Mouse (Mus musculus): ENCODE data around the gene Aaed1. TPM values are rescaled to one million over a fixed set of nuclear protein-coding genes. Genes with fewer than 3 reads are reported as not detected.
A peak's percentile ranks its signal among the peaks of the same experiment; 100 is the strongest.
"Not testable (repeated sequence)": the region's sequence is repeated elsewhere in the genome, so short reads cannot be mapped to it uniquely, and the experiment has no call there.

Aaed1 gene
- polyA plus RNA-seq, 1 experiment, result 15.6 TPM

- no peaks in the 10 kb centered on the region for H3K27me3 ChIP-seq (ENCODE audit: control insufficient read depth, insufficient read depth, low read length)
- H3K4me1 ChIP-seq (ENCODE audit: control insufficient read depth, insufficient read depth, low read length), result no peaks in the 10 kb centered on the region; the same call in 1 of the 2 replicates
- H3K36me3 ChIP-seq (ENCODE audit: control insufficient read depth, insufficient read depth, low read length), result no peaks in the 10 kb centered on the region
- H3K27ac ChIP-seq (ENCODE audit: control insufficient read depth, insufficient read depth, low read depth, low read length), result no peak overlapping the region
- no peak overlapping the region for H3K4me3 ChIP-seq (ENCODE audit: control insufficient read depth, low read depth, low read length)
- no peak for TF ChIP-seq CTCF (IDR thresholded peaks at IDR 0.05; ENCODE audit: control insufficient read depth, insufficient read depth, insufficient replicate concordance, low read depth, low read length)
- no peak for TF ChIP-seq POLR2A (IDR thresholded peaks at IDR 0.05; ENCODE audit: control insufficient read depth, low read depth, low read length)
Observed at GRCm38 (mm10) chr13:64264586-64264985, 47.9 kb downstream of the Aaed1 start.

DNA sequence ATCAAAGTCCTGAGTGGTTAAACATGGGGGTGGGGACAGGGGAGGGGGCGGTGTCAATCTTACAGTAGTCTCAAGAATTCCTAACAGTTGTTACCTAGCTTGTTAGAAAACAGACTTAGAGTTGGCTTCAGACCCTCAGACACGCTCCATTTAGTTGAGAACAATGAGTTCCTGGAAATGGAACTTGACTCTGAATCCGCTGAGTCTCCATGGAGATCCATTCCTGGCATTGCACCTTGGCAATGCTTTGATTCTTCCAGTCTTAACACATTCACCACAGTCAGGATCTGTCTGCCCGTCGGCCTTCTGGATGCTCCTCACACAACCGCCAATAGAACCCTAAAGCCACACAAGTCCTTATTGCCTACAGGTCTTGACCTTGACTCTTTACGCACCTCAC lies 52.6 kb downstream of the Aaed1 start:
- Histone ChIP-seq H3K4me3 (ENCODE audit: control insufficient read depth, low read depth, low read length) (no peak overlapping the region), H3K27me3 (ENCODE audit: control insufficient read depth, insufficient read depth, low read length) (no peaks in the 10 kb centered on the region), H3K36me3 (ENCODE audit: control insufficient read depth, insufficient read depth, low read length) (no peaks in the 10 kb centered on the region), H3K27ac (ENCODE audit: control insufficient read depth, insufficient read depth, low read depth, low read length) (peak overlapping the region; percentile 68; the same call in 1 of the 2 replicates), H3K4me1 (ENCODE audit: control insufficient read depth, insufficient read depth, low read length) (no peaks in the 10 kb centered on the region; the same call in none of the 2 replicates)
- TF ChIP-seq CTCF (IDR thresholded peaks at IDR 0.05; ENCODE audit: control insufficient read depth, insufficient read depth, insufficient replicate concordance, low read depth, low read length) (no peak), POLR2A (IDR thresholded peaks at IDR 0.05; ENCODE audit: control insufficient read depth, low read depth, low read length) (no peak)

GRCm38 (mm10) chr13:64258516-64258821 lies 54.0 kb downstream of the Aaed1 start:
- H3K27me3 ChIP-seq (ENCODE audit: control insufficient read depth, insufficient read depth, low read length), result no peaks in the 10 kb centered on the region
- no peaks in the 10 kb centered on the region for H3K36me3 ChIP-seq (ENCODE audit: control insufficient read depth, insufficient read depth, low read length)
- no peak for TF ChIP-seq POLR2A (IDR thresholded peaks at IDR 0.05; ENCODE audit: control insufficient read depth, low read depth, low read length)
- TF ChIP-seq CTCF (IDR thresholded peaks at IDR 0.05; ENCODE audit: control insufficient read depth, insufficient read depth, insufficient replicate concordance, low read depth, low read length), result no peak
- no peaks in the 10 kb centered on the region; the same call in 1 of the 2 replicates for H3K4me1 ChIP-seq (ENCODE audit: control insufficient read depth, insufficient read depth, low read length)
- no peak overlapping the region for H3K4me3 ChIP-seq (ENCODE audit: control insufficient read depth, low read depth, low read length)
- no peak overlapping the region for H3K27ac ChIP-seq (ENCODE audit: control insufficient read depth, insufficient read depth, low read depth, low read length)

DNA sequence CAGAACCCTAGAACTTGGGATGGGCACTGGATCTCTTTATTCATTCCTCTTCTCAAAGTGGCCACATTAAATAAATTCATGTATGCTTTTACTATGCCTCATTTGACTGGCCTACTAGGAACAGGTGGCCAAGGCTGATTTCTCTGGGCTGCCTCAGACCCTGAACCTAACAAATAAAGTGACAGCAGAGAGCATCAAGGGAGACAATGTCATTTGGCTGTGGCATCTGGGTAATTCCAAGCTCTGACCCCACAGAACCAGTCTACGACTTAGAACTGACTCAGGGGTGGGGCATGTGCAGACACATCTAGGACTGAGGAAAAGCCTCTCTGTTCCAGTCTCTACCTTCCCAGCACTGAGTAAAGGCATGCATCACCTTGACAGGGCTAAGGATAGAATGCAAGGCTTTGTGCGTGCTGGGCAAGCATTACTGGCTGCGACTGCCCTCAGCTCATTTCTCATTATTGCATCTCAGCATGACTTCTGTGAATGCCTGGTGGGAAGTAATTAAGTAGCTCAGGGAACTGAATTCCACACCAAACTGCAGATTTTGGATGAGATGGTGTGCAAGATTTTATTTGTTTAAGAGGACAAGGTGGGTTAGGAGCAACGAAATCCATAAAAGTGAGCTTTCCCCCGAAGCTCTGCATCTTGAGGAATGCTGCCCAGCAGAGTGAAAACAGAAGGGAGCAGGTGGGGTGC lies 54.5 kb downstream of the Aaed1 start:
- Histone ChIP-seq H3K27me3 (ENCODE audit: control insufficient read depth, insufficient read depth, low read length) (no peaks in the 10 kb centered on the region), H3K27ac (ENCODE audit: control insufficient read depth, insufficient read depth, low read depth, low read length) (no peak overlapping the region), H3K4me3 (ENCODE audit: control insufficient read depth, low read depth, low read length) (no peak overlapping the region), H3K36me3 (ENCODE audit: control insufficient read depth, insufficient read depth, low read length) (no peaks in the 10 kb centered on the region), H3K4me1 (ENCODE audit: control insufficient read depth, insufficient read depth, low read length) (no peaks in the 10 kb centered on the region; the same call in 1 of the 2 replicates)
- no peak for TF ChIP-seq POLR2A (IDR thresholded peaks at IDR 0.05; ENCODE audit: control insufficient read depth, low read depth, low read length)

- no peaks in the 10 kb centered on the region for H3K27me3 ChIP-seq (ENCODE audit: control insufficient read depth, insufficient read depth, low read length)
- no peak overlapping the region for H3K4me3 ChIP-seq (ENCODE audit: control insufficient read depth, low read depth, low read length)
- TF ChIP-seq POLR2A (IDR thresholded peaks at IDR 0.05; ENCODE audit: control insufficient read depth, low read depth, low read length), result no peak
- no peak for TF ChIP-seq CTCF (IDR thresholded peaks at IDR 0.05; ENCODE audit: control insufficient read depth, insufficient read depth, insufficient replicate concordance, low read depth, low read length)
- no peak overlapping the region for H3K27ac ChIP-seq (ENCODE audit: control insufficient read depth, insufficient read depth, low read depth, low read length)
- no peaks in the 10 kb centered on the region for H3K36me3 ChIP-seq (ENCODE audit: control insufficient read depth, insufficient read depth, low read length)
- H3K4me1 ChIP-seq (ENCODE audit: control insufficient read depth, insufficient read depth, low read length), result no peaks in the 10 kb centered on the region; the same call in 1 of the 2 replicates
Observed at GRCm38 (mm10) chr13:64257010-64257813, 55.3 kb downstream of the Aaed1 start.

- not testable (repeated sequence) for H3K4me3 ChIP-seq (ENCODE audit: control insufficient read depth, low read depth, low read length); H3K4me1 ChIP-seq (ENCODE audit: control insufficient read depth, insufficient read depth, low read length); H3K36me3 ChIP-seq (ENCODE audit: control insufficient read depth, insufficient read depth, low read length); H3K27me3 ChIP-seq (ENCODE audit: control insufficient read depth, insufficient read depth, low read length)
- peak overlapping the region; percentile 64 for H3K27ac ChIP-seq (ENCODE audit: control insufficient read depth, insufficient read depth, low read depth, low read length)
Observed at GRCm38 (mm10) chr13:64254185-64254584, 58.3 kb downstream of the Aaed1 start.

DNA sequence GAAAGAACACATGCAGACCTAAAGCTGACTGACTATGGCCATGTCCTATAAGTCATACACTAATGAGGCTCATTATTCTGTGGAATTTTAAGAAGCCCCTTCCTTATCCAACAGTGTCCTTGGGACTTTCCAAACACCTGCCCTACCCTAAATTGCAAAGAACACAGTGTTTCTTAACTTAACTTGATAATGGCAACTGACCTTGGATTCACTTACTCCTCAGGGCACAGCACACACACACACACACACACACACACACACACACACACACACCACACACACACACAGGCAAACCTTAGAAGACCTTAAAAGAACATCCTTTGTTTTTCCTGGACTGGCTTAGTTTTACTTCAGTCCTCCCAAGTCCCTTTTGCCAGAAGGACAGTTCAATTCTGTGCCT lies 58.8 kb downstream of the Aaed1 start:
- H3K4me3 ChIP-seq (ENCODE audit: control insufficient read depth, low read depth, low read length), result no peak overlapping the region
- H3K27ac ChIP-seq (ENCODE audit: control insufficient read depth, insufficient read depth, low read depth, low read length), result peak overlapping the region; percentile 64
- no peaks in the 10 kb centered on the region; the same call in 1 of the 2 replicates for H3K4me1 ChIP-seq (ENCODE audit: control insufficient read depth, insufficient read depth, low read length)
- no peaks in the 10 kb centered on the region for H3K36me3 ChIP-seq (ENCODE audit: control insufficient read depth, insufficient read depth, low read length)
- TF ChIP-seq CTCF (IDR thresholded peaks at IDR 0.05; ENCODE audit: control insufficient read depth, insufficient read depth, insufficient replicate concordance, low read depth, low read length) (no peak), POLR2A (IDR thresholded peaks at IDR 0.05; ENCODE audit: control insufficient read depth, low read depth, low read length) (no peak)
- no peaks in the 10 kb centered on the region for H3K27me3 ChIP-seq (ENCODE audit: control insufficient read depth, insufficient read depth, low read length)

Measured in testis, adult 2 months (tissue).